Mouse (Mus musculus) activated CD4-positive, CD25-positive, alpha-beta regulatory T cell, adult 4 months (primary cell): ENCODE results near the gene Gm14569. TPM values are rescaled to one million over a fixed set of nuclear protein-coding genes. Genes with fewer than 3 reads are reported as not detected.

Experiments
- ATAC-seq: one replicate; pipeline ENCODE4 v1.8.0; 2017
- polyA plus RNA-seq, 2 experiments: library from polyadenylated mRNA; unstranded; fragments of 100-300 nt; shearing (Covaris generic); gene quantifications; one replicate each; pipeline ENCODE4 v1.2.1; 2017

Gene Gm14569
- not detected for polyA plus RNA-seq

- no peak for ATAC-seq
These were observed at the start of gene Gm14569 for GRCm38 (mm10) chrX:36491730-36492129. TSS of gene Gm14569 (minus strand) at chrX:36491830.

- ATAC-seq: no peak
These were observed 42.9 kb upstream of the Gm14569 start for GRCm38 (mm10) chrX:36534514-36534913.

GRCm38 (mm10) chrX:36533744-36534143 is 42.1 kb upstream of the Gm14569 start:
- ATAC-seq: no peak

GRCm38 (mm10) chrX:36530251-36530650 is 38.6 kb upstream of the Gm14569 start:
- no peak for ATAC-seq

- ATAC-seq: no peak
These were observed 32.1 kb upstream of the Gm14569 start for GRCm38 (mm10) chrX:36523729-36524128.

GRCm38 (mm10) chrX:36513726-36514125 is 22.1 kb upstream of the Gm14569 start:
- ATAC-seq: no peak

- ATAC-seq: no peak
These were observed 21.6 kb upstream of the Gm14569 start for GRCm38 (mm10) chrX:36513231-36513630.

GRCm38 (mm10) chrX:36506863-36507262 is 15.2 kb upstream of the Gm14569 start:
- no peak for ATAC-seq

- peak; percentile 54 for ATAC-seq
These were observed 2.1 kb downstream of the Gm14569 start for GRCm38 (mm10) chrX:36489506-36489905.

GRCm38 (mm10) chrX:36487996-36488395 is 3.6 kb downstream of the Gm14569 start:
- ATAC-seq: no peak

- peak; percentile 89 for ATAC-seq
These were observed 16.8 kb downstream of the Gm14569 start for GRCm38 (mm10) chrX:36474873-36475272.

- peak; percentile 60 for ATAC-seq
These were observed 17.4 kb downstream of the Gm14569 start for GRCm38 (mm10) chrX:36474103-36474751.

- ATAC-seq: no peak
These were observed 35.6 kb downstream of the Gm14569 start for GRCm38 (mm10) chrX:36456031-36456430.

- no peak for ATAC-seq
These were observed 53.7 kb downstream of the Gm14569 start for GRCm38 (mm10) chrX:36437932-36438331.

- no peak for ATAC-seq
These were observed 56.6 kb downstream of the Gm14569 start for GRCm38 (mm10) chrX:36434993-36435392.

- ATAC-seq: no peak
These were observed 72.5 kb downstream of the Gm14569 start for GRCm38 (mm10) chrX:36419153-36419552.

- no peak for ATAC-seq
These were observed 89.3 kb downstream of the Gm14569 start for GRCm38 (mm10) chrX:36402316-36402715.

- no peak for ATAC-seq
These were observed 90.7 kb downstream of the Gm14569 start, which contains the start of gene Gm6268 for GRCm38 (mm10) chrX:36400980-36401379. TSS of gene Gm6268 (plus strand) at chrX:36401280.

- no peak for ATAC-seq
These were observed 98.4 kb downstream of the Gm14569 start for GRCm38 (mm10) chrX:36393279-36393678.

- ATAC-seq: no peak
These were observed 99.0 kb downstream of the Gm14569 start for GRCm38 (mm10) chrX:36392672-36393071.

- no peak for ATAC-seq
These were observed 101.1 kb downstream of the Gm14569 start for GRCm38 (mm10) chrX:36390503-36390902.

GRCm38 (mm10) chrX:36389971-36390370 is 101.7 kb downstream of the Gm14569 start:
- ATAC-seq: no peak

GRCm38 (mm10) chrX:36385340-36385739 is 106.3 kb downstream of the Gm14569 start:
- ATAC-seq: no peak
